Mouse (Mus musculus): ENCODE measurements around the gene Sclt1.

The Sclt1 gene

GRCm38 (mm10) chr3:41606330-41606664 lies 136.0 kb downstream of the Sclt1 start:
- DNase-seq (ENCODE audit: low spot score in 2 of 2), result no peak

- no peak for DNase-seq (ENCODE audit: low spot score in 2 of 2)
These were observed 136.5 kb downstream of the Sclt1 start for GRCm38 (mm10) chr3:41605601-41606329.

GRCm38 (mm10) chr3:41604629-41605321 lies 137.5 kb downstream of the Sclt1 start:
- DNase-seq (ENCODE audit: low spot score in 2 of 2), result no peak

- DNase-seq (ENCODE audit: low spot score in 2 of 2), result no peak
These were observed 138.8 kb downstream of the Sclt1 start for GRCm38 (mm10) chr3:41603470-41604019.

GRCm38 (mm10) chr3:41602933-41603332 lies 139.4 kb downstream of the Sclt1 start:
- DNase-seq (ENCODE audit: low spot score in 2 of 2), result no peak

GRCm38 (mm10) chr3:41601226-41602020 lies 140.9 kb downstream of the Sclt1 start:
- no peak for DNase-seq (ENCODE audit: low spot score in 2 of 2)

GRCm38 (mm10) chr3:41599806-41600589 lies 142.3 kb downstream of the Sclt1 start:
- no peak for DNase-seq (ENCODE audit: low spot score in 2 of 2)

GRCm38 (mm10) chr3:41599226-41599625 lies 143.1 kb downstream of the Sclt1 start:
- no peak for DNase-seq (ENCODE audit: low spot score in 2 of 2)

GRCm38 (mm10) chr3:41598412-41598811 lies 143.9 kb downstream of the Sclt1 start:
- no peak for DNase-seq (ENCODE audit: low spot score in 2 of 2)

GRCm38 (mm10) chr3:41597036-41597435 lies 145.3 kb downstream of the Sclt1 start:
- no peak for DNase-seq (ENCODE audit: low spot score in 2 of 2)

GRCm38 (mm10) chr3:41595010-41595409 lies 147.3 kb downstream of the Sclt1 start:
- no peak for DNase-seq (ENCODE audit: low spot score in 2 of 2)

- no peak for DNase-seq (ENCODE audit: low spot score in 2 of 2)
These were observed 148.0 kb downstream of the Sclt1 start for GRCm38 (mm10) chr3:41594097-41594879.

- no peak for DNase-seq (ENCODE audit: low spot score in 2 of 2)
These were observed 149.5 kb downstream of the Sclt1 start for GRCm38 (mm10) chr3:41592805-41593204.

- no peak for DNase-seq (ENCODE audit: low spot score in 2 of 2)
These were observed 150.6 kb downstream of the Sclt1 start for GRCm38 (mm10) chr3:41591651-41592170.

GRCm38 (mm10) chr3:41590695-41591559 lies 151.4 kb downstream of the Sclt1 start:
- DNase-seq (ENCODE audit: low spot score in 2 of 2), result no peak

- no peak for DNase-seq (ENCODE audit: low spot score in 2 of 2)
These were observed 152.3 kb downstream of the Sclt1 start for GRCm38 (mm10) chr3:41589988-41590387.

- no peak for DNase-seq (ENCODE audit: low spot score in 2 of 2)
These were observed 152.9 kb downstream of the Sclt1 start for GRCm38 (mm10) chr3:41589246-41589914.

- DNase-seq (ENCODE audit: low spot score in 2 of 2), result no peak
These were observed 153.8 kb downstream of the Sclt1 start for GRCm38 (mm10) chr3:41588495-41588894.

- DNase-seq (ENCODE audit: low spot score in 2 of 2), result no peak
These were observed 154.7 kb downstream of the Sclt1 start for GRCm38 (mm10) chr3:41587588-41587987.

Data from right cerebral cortex, postnatal 36 days (tissue).